Mouse (Mus musculus) telencephalon, adult 2 months (tissue): ENCODE data around the gene Ppp4r1.
A peak's percentile ranks its signal among the peaks of the same experiment; 100 is the strongest.

Experiments
- DNase-seq: peaks from one replicate; pipeline ENCODE4 v3.0.0-alpha.2; 2011; ENCODE audit warnings: low read depth, low spot score

Gene Ppp4r1

DNA sequence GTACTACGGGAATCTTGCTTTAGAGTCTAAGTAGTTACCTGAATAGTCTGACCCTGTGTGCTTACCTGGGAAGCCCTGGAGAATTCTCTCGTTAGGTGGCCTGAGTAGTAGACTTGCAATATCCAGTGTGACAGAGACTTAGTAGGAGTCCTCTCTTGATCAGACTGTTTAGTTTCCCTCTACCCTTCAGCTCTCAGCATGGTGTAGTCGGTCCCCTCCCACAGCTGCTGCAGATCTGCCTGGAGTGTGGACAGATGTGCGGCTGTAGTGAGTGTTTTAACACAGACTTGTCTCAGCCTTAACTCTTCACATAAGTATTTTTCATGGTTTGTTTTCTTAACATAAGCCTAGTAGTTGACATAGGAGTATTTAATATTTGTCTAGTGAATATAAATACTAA lies 19.7 kb downstream of the Ppp4r1 start:
- DNase-seq = no peak

GRCm38 (mm10) chr17:65805966-65806365 lies 23.6 kb downstream of the Ppp4r1 start:
- DNase-seq = no peak

- no peak for DNase-seq
Measured at GRCm38 (mm10) chr17:65806416-65806815, 24.0 kb downstream of the Ppp4r1 start.

- no peak for DNase-seq
Measured at GRCm38 (mm10) chr17:65811032-65811431, 28.7 kb downstream of the Ppp4r1 start.

- no peak for DNase-seq
Measured at GRCm38 (mm10) chr17:65813763-65814162, 31.4 kb downstream of the Ppp4r1 start.

DNA sequence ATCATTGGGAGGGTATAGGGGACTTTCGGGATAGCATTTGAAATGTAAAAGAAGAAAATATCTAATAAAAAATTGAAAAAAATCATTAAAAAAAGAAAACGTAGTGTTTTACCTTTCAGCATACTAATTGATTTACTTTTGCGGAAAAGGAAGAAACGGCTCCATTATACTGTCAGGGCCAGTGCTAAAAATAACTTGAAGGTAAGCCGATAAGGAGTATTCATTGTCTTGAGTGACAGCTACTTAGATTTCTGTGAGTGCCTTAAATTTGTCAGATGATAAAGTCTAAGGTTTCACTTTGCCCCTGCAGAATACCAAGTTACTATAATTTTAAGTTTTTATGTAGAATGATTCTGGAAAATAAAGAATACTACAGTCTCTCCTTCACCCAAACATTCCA lies 37.8 kb downstream of the Ppp4r1 start:
- no peak for DNase-seq

DNA sequence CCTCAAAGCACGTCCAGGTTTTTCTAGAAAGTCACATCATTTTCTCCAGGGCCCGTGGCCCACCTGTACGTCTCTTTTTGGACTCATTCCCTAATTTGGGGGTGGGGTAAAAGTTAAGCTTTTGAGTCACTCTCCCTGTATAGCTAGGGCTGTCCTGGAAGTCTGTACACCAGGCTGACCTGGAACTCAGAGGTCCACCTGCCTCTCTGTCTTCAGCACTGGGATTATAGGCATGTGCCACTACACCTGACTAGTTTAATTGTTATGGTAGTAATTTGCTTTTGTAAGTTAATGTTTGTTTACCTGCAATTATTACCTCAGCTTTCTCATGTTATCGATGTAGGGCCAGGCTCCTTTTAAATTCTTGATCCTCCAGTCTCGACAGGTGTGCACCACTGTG lies 40.0 kb downstream of the Ppp4r1 start:
- no peak for DNase-seq

- no peak for DNase-seq
Measured at GRCm38 (mm10) chr17:65824246-65824645, 41.9 kb downstream of the Ppp4r1 start.

DNA sequence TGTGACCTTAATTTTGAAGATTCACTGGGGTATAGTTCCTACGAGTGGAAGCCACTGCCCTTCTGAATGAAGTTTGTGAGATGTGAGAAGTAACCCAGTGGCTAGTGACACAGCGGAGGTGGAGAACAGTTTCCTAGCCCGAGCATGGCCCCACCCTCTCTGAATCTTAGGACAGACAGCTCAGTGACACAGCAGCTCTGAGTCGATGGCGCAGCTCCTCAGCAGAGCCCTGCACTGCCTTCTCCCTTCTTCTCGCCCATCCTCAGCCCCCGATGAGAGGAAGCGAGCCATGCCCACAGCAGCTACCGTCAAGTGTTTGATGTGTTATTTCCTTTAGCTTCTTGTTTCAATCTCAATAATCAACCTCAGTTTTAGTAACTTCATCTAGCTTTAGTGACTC lies 43.9 kb downstream of the Ppp4r1 start:
- DNase-seq = no peak

DNA sequence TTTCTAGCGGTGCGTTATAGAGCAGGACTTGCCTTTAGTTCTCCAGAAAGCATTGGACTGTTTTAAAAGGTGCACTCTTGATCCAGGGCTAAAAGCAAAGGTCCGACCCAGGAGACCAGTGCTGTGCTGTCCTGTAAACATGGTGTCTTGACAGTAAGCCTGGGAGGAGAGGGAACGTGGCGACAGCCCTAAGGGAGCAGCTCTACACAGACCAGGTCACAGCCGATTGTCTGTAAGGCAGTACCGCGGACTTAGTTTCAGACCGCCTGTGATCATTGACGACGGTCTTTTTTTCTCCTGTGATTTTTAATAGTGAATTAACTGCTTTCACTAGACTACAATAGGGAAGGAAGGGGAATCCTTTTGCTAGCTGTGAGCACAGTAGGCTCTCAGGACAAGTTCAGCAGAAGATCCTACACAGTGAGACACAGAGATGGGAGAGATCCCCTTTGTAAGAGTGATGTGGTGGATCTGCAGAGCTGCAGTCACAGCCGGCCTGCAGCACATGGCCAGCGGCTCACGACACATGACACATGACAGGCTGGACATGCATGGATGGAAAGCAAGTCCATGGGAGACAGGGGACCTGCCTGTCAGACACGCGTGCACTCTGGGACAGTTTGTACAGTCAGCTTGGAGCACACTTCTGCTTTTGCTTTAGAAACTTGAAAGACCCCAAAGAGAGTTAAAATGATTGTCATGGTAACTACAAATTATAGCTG lies 44.9 kb downstream of the Ppp4r1 start:
- DNase-seq = no peak

GRCm38 (mm10) chr17:65827904-65828303 lies 45.5 kb downstream of the Ppp4r1 start:
- DNase-seq = no peak

- no peak for DNase-seq
Measured at GRCm38 (mm10) chr17:65828951-65829350, 46.6 kb downstream of the Ppp4r1 start.

- peak; percentile 29 for DNase-seq
Measured at GRCm38 (mm10) chr17:65830216-65830863, 48.0 kb downstream of the Ppp4r1 start.

- no peak for DNase-seq
Measured at GRCm38 (mm10) chr17:65833891-65834290, 51.5 kb downstream of the Ppp4r1 start.

DNA sequence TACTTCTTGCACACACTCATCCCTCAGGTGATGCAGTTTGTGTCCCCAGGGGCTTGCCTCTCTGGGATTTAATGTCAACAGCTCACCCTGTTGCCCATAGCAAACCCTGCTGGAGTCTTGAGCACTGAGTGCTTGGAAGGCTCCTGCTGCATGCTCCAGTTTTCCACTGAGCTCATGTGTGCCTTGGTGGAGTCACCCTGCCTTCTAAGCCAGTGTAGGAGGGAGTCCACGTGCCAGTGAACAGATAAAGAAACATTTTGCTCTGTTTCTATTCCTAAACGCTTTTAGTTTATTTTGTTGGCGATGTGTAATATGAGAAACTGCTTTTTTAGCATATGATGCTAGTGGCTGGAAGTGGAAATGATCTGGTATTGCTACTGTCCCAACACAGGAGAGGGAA lies 54.4 kb downstream of the Ppp4r1 start:
- peak; percentile 68 for DNase-seq

- no peak for DNase-seq
Measured at GRCm38 (mm10) chr17:65839541-65840256, 57.3 kb downstream of the Ppp4r1 start.

- DNase-seq = no peak
Measured at GRCm38 (mm10) chr17:65842669-65843381, 60.5 kb downstream of the Ppp4r1 start.

DNA sequence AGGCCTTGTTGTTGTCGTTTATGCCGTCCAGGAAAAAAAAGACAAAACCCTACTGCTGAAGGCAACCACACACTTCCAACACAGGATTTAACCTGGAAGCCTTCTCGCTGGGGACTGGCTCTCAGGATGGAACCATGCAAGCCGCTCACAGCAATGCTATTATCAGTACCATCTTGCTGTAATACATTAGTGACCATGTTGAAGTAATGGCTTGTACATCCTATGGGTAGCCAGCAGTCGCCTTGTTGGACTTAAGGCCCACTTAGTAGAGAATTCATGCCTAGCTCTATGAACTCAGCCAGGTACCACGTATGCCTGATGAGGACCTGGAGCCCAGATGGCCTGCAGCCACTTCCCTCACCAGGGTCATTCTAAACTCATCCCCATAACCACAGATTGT lies 63.0 kb downstream of the Ppp4r1 start:
- no peak for DNase-seq

GRCm38 (mm10) chr17:65847694-65848449 lies 65.5 kb downstream of the Ppp4r1 start:
- DNase-seq = no peak

GRCm38 (mm10) chr17:65850487-65850886 lies 68.1 kb downstream of the Ppp4r1 start:
- DNase-seq = no peak

GRCm38 (mm10) chr17:65851749-65852148 lies 69.4 kb downstream of the Ppp4r1 start:
- no peak for DNase-seq
